Mouse (Mus musculus) CH12.LX (cell line): ENCODE results near the gene Agtrap.

Source experiments
- CTCF ChIP-seq, 2 experiments: IDR thresholded peaks in 1 of 2; conservative IDR thresholded peaks in 1 of 2; 2 replicates each; pipeline ENCODE4 v1.5.1; 2011 to 2012; ENCODE audit warnings: low read depth in 2 of 2, low read length in 2 of 2, improper control_type of control experiment in 1 of 2, inconsistent platforms in 1 of 2, mild to moderate bottlenecking in 1 of 2, moderate library complexity in 1 of 2
- GABPA ChIP-seq: IDR thresholded peaks from 2 replicates; pipeline ENCODE4 v1.6.1; 2012; ENCODE audit warnings: low read depth, low read length, improper control_type of control experiment, inconsistent platforms; ENCODE audit not compliant: insufficient replicate concordance
- HCFC1 ChIP-seq: IDR thresholded peaks from 2 replicates; pipeline ENCODE4 v1.6.1; 2012; ENCODE audit warnings: low read depth, mild to moderate bottlenecking, inconsistent platforms, low read length, improper control_type of control experiment
- MEF2A ChIP-seq: IDR thresholded peaks from 2 replicates; pipeline ENCODE4 v1.6.1; 2014; ENCODE audit warnings: low read depth, mild to moderate bottlenecking, inconsistent platforms, low read length, improper control_type of control experiment, borderline replicate concordance
- NELFE ChIP-seq: IDR thresholded peaks from 2 replicates; pipeline ENCODE4 v1.6.1; 2011; ENCODE audit warnings: low read depth, low read length, improper control_type of control experiment
- NRF1 ChIP-seq: IDR thresholded peaks from 2 replicates; pipeline ENCODE4 v1.6.1; 2014; ENCODE audit warnings: low read depth, mild to moderate bottlenecking, inconsistent platforms, low read length, improper control_type of control experiment, moderate library complexity
- PAX5 ChIP-seq: IDR thresholded peaks from 2 replicates; pipeline ENCODE4 v1.6.1; 2012; ENCODE audit warnings: low read length, inconsistent platforms, mixed read lengths
- POLR2A ChIP-seq: IDR thresholded peaks from 2 replicates; pipeline ENCODE4 v1.6.1; 2011; ENCODE audit warnings: low read depth, mild to moderate bottlenecking, improper control_type of control experiment, low read length
- RAD21 ChIP-seq: IDR thresholded peaks from 2 replicates; pipeline ENCODE4 v1.6.1; 2011; ENCODE audit warnings: low read depth, mild to moderate bottlenecking, low read length, improper control_type of control experiment, moderate library complexity
- SMC3 ChIP-seq: IDR thresholded peaks from 2 replicates; pipeline ENCODE4 v1.6.1; 2011; ENCODE audit warnings: low read depth, low read length, improper control_type of control experiment
- USF1 ChIP-seq: IDR thresholded peaks from 2 replicates; pipeline ENCODE4 v1.6.1; 2014; ENCODE audit warnings: low read depth, mild to moderate bottlenecking, inconsistent platforms, low read length, improper control_type of control experiment
- ZNF384 ChIP-seq: IDR thresholded peaks from 2 replicates; pipeline ENCODE4 v1.6.1; 2012; ENCODE audit warnings: low read depth, low read length, improper control_type of control experiment, inconsistent platforms

- TF ChIP-seq NELFE (no peak), CTCF (conservative IDR thresholded peaks at IDR 0.05 in 1 of 2, IDR thresholded peaks at IDR 0.05 in 1 of 2; ENCODE audit: low read depth in 2 of 2, low read length in 2 of 2) (no peak), SMC3 (no peak), POLR2A (no peak), RAD21 (no peak), GABPA (no peak), HCFC1 (no peak), PAX5 (no peak), MEF2A (no peak), NRF1 (no peak), USF1 (no peak), ZNF384 (no peak)
These were observed 1.3 kb upstream of the Agtrap start for GRCm38 (mm10) chr4:148089166-148089565.
